Mouse (Mus musculus) thymus, adult 2 months (tissue): ENCODE measurements around the gene Gm4846. TPM values are rescaled to one million over a fixed set of nuclear protein-coding genes. Genes with fewer than 3 reads are reported as not detected.

Experiments used
- DNase-seq: peaks from one replicate; pipeline ENCODE4 v3.0.0; 2021
- H3K27ac ChIP-seq: fragments of 200-500 bp; 2 replicates; pipeline ENCODE4 v1.5.1; 2012; ENCODE audit warnings: low read length, control low read depth; ENCODE audit not compliant: control insufficient read depth, insufficient read depth
- H3K27me3 ChIP-seq: fragments of 200-500 bp; 2 replicates; pipeline ENCODE4 v1.6.1; 2012; ENCODE audit warnings: mild to moderate bottlenecking, low read length, moderate library complexity, mixed read lengths; ENCODE audit not compliant: control insufficient read depth, insufficient read depth
- H3K36me3 ChIP-seq: fragments of 200-500 bp; 2 replicates; pipeline ENCODE4 v1.6.1; 2012; ENCODE audit warnings: mild to moderate bottlenecking, low read length, moderate library complexity; ENCODE audit not compliant: control insufficient read depth, insufficient read depth
- H3K4me1 ChIP-seq: fragments of 200-500 bp; replicated peaks from 2 replicates; pipeline ENCODE4 v1.6.1; 2012; ENCODE audit warnings: low read length; ENCODE audit not compliant: control insufficient read depth, insufficient read depth
- H3K4me3 ChIP-seq: fragments of 200-500 bp; 2 replicates; pipeline ENCODE4 v1.5.1; 2012; ENCODE audit warnings: mild to moderate bottlenecking, low read length, control low read depth, moderate library complexity; ENCODE audit not compliant: control insufficient read depth, insufficient read depth
- CTCF ChIP-seq: fragments of 200-500 bp; IDR thresholded peaks from 2 replicates; pipeline ENCODE4 v1.5.1; 2012; ENCODE audit warnings: mild to moderate bottlenecking, control low read depth, low read length, moderate library complexity, borderline replicate concordance; ENCODE audit not compliant: control insufficient read depth, poor library complexity, insufficient read depth; ENCODE audit errors: extremely low read depth
- POLR2A ChIP-seq: fragments of 200-500 bp; IDR thresholded peaks from 2 replicates; pipeline ENCODE4 v1.6.1; 2012; ENCODE audit warnings: mild to moderate bottlenecking, low read length, control low read depth, moderate library complexity; ENCODE audit not compliant: control insufficient read depth, poor library complexity, insufficient read depth; ENCODE audit errors: extremely low read depth
- WGBS: fragments of 180-500 bp; shearing (Covaris S2); methylation state at CpG from one replicate; pipeline ENCODE4 v1.1.7; 2018; 5-methylcytosine and 5-hydroxymethylcytosine counted together
- polyA plus RNA-seq: library from polyadenylated mRNA; depleted of rRNA; stranded (reverse); fragments of >200 nt; gene quantifications from 2 replicates; pipeline ENCODE4 v1.2.3, GENCODE M21; 2012; rRNA removed

Gene Gm4846
- polyA plus RNA-seq, 1 experiment: not detected

GRCm38 (mm10) chr1:166462544-166462943, 34.8 kb downstream of the Gm4846 start:
- Histone ChIP-seq H3K27me3 (no peaks in the 10 kb centered on the region), H3K36me3 (no peaks in the 10 kb centered on the region), H3K4me1 (no peaks in the 10 kb centered on the region), H3K4me3 (no peak overlapping the region), H3K27ac (no peak overlapping the region)
- TF ChIP-seq CTCF (no peak), POLR2A (no peak)
- DNase-seq: no peak
- 93% methylated on average over 4 of the region's 4 CpGs for whole genome bisulfite sequencing

DNA sequence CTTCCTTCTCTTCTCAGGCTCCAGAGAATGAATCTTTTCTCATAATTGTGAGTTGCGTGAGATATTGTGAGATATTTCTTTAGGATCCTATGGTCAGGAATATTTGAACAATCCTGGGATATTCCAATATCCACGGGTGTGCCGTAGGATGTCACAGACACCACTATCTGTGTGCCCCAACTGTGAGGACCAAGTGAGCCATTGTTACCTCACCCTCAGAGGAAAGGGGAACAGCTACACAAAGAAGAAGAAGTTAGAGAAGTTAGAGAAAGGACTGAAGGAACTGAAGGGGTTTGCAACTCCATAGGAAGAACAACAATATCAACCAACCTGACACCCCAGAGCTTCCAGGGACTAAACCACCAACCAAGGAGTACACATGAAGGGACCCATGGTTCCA, 55.4 kb downstream of the Gm4846 start:
- H3K4me1 ChIP-seq: no peaks in the 10 kb centered on the region
- no peak overlapping the region for H3K27ac ChIP-seq
- WGBS: 93% methylated on average over 3 of the region's 3 CpGs
- no peaks in the 10 kb centered on the region for H3K36me3 ChIP-seq
- no peaks in the 10 kb centered on the region for H3K27me3 ChIP-seq
- no peak for DNase-seq
- no peak overlapping the region for H3K4me3 ChIP-seq
- no peak for TF ChIP-seq POLR2A
- TF ChIP-seq CTCF: no peak

GRCm38 (mm10) chr1:166439426-166439825, 58.0 kb downstream of the Gm4846 start:
- TF ChIP-seq POLR2A: no peak
- no peak for TF ChIP-seq CTCF
- Histone ChIP-seq H3K27ac (no peak overlapping the region), H3K4me1 (no peaks in the 10 kb centered on the region)

More at GRCm38 (mm10) chr1:166439426-166439825, 58.0 kb downstream of the Gm4846 start:
- no peaks in the 10 kb centered on the region for H3K27me3 ChIP-seq
- no peaks in the 10 kb centered on the region for H3K36me3 ChIP-seq
- 86% methylated on average over 6 of the region's 6 CpGs for WGBS
- no peak overlapping the region for H3K4me3 ChIP-seq
- DNase-seq: no peak

Other genes with a start within 250 kb of the Gm4846 start
- 0.40 and 0.59 TPM in 2 replicates for gene Ildr2, start 243.4 kb downstream of the Gm4846 start, polyA plus RNA-seq
- gene Tada1, start 118.5 kb downstream of the Gm4846 start, polyA plus RNA-seq: 35.2 and 35.4 TPM in 2 replicates
- gene Pogk, start 87.7 kb downstream of the Gm4846 start, polyA plus RNA-seq: 7.4 and 8.1 TPM in 2 replicates
- 0.03 TPM in 1 of 2 replicates, not detected in the other for gene Gm4847, start 150.1 kb upstream of the Gm4846 start, polyA plus RNA-seq
- gene Fmo9, start 184.3 kb upstream of the Gm4846 start, polyA plus RNA-seq: not detected in 2 replicates